Comparison of ENCODE assay signal across 17 mouse cellular contexts in the genomic region with DNA sequence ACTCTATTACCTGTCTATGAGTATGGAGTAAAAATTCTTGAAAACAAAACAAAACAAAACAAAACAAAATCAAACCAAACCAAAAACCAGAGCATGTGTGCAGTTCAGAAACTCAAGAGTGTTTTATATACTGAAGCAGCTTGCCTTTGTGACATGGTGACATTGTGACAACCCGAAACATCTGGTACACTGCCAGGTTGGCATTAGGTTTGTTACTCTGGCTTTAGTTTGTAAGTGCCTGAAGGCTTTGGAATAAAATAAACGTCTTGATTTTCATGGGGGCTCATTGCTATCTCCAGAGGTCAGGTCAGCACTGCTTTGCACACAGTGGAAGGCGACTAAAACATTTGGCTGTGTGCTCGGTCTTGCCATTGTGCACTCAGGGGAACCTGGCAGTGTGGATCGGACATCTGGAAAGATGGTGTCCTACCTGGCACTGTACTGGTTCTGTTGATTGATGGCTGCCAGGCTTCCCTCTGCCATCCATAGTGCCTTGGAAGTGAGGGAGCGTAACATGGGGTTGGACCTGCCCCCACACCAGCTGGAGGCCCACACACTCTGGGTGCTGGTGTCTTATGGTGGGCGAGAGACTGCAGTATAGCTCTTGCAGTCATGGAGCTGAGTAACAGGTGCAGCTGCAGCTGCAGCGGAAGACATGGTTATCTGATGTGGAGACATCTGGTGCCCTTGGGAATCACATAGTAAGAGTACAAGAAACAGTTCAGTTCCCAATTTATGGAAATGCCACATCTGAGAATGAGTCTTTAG.
DNase-seq lines count a peak whose midpoint lies in the region; ATAC-seq and TF ChIP-seq lines count a peak whose summit lies in the region.
"Had no signal": no experiment of that assay in that cellular context is flagged by ENCODE, and none has a peak within 500 bp of the region (broad histone marks: within the 10 kb centered on the region; RNA-seq: fewer than 3 reads in every experiment).

No protein-coding gene starts in this region.

- H3K4me2 ChIP-seq in myocyte (ENCODE audit: low read depth) = no peak overlapping the region
- H3K4me2 ChIP-seq: hindbrain, embryonic 13.5 days; limb, embryonic 12.5 days; midbrain, embryonic 12.5 days had no signal

- H3K79me2 ChIP-seq in myocyte (ENCODE audit: control insufficient read depth, insufficient read depth) = peaks cover 20% of the 10 kb centered on the region

- peak overlapping the region; percentile 15; the same call in 1 of the 2 replicates for H3K27ac ChIP-seq in layer of hippocampus, adult 2 months
- H3K27ac ChIP-seq: forebrain, embryonic 10.5 days; hindbrain, embryonic 13.5 days; limb, embryonic 12.5 days; midbrain, embryonic 12.5 days; stomach, postnatal 0 days had no signal

- no peak for TF ChIP-seq POLR2A in myocyte (IDR thresholded peaks at IDR 0.05; ENCODE audit: insufficient read length, low read depth)

- peak; percentile 32; the same call in 1 of the 2 replicates for ATAC-seq in frontal cortex, adult (ENCODE audit: low TSS enrichment)

- no peak overlapping the region for H3ac ChIP-seq in myocyte (ENCODE audit: control insufficient read depth, insufficient read length)

- no peaks in the 10 kb centered on the region for H3K27me3 ChIP-seq in myocyte (ENCODE audit: control insufficient read depth, insufficient read depth, insufficient read length)
- H3K27me3 ChIP-seq: hindbrain, embryonic 13.5 days; limb, embryonic 12.5 days; midbrain, embryonic 12.5 days had no signal

- DNase-seq in frontal cortex, postnatal 14 days (ENCODE audit: low spot score in 2 of 2) = no peak
- DNase-seq in layer of hippocampus, adult 2 months (ENCODE audit: low spot score in 2 of 2) = peak in 1 of 2 experiments; percentile 42
- DNase-seq in layer of hippocampus, postnatal 25 days (ENCODE audit: extremely low spot score in 1 of 2, low spot score in 1 of 2) = no peak
- peak; percentile 31 for DNase-seq in MN1 (ENCODE audit: low spot score)
- no peak for DNase-seq in gastrocnemius, postnatal 4 days (ENCODE audit: low spot score in 2 of 2)
- DNase-seq in cerebellum, postnatal 4 days (ENCODE audit: low spot score in 2 of 2) = no peak
- DNase-seq: B cell, adult 2 months; cerebellum, adult 9-10 months; kidney, adult 11 months; kidney, postnatal 4 days had no signal

- H3K4me3 ChIP-seq in layer of hippocampus, adult 2 months = no peak overlapping the region
- no peak overlapping the region for H3K4me3 ChIP-seq in myocyte
- H3K4me3 ChIP-seq: forebrain, embryonic 10.5 days; hindbrain, embryonic 13.5 days; limb, embryonic 12.5 days; midbrain, embryonic 12.5 days had no signal

- H3K36me3 ChIP-seq in myocyte (ENCODE audit: control insufficient read depth, insufficient read depth) = peaks cover 3% of the 10 kb centered on the region

- no peak for TF ChIP-seq CTCF in layer of hippocampus, adult 2 months (conservative IDR thresholded peaks at IDR 0.05)

TF ChIP-seq in myocyte, 11 proteins besides CTCF, POLR2A, EP300 and RAD21:
- TF ChIP-seq CEBPB (IDR thresholded peaks at IDR 0.05; ENCODE audit: insufficient read depth, poor library complexity, severe bottlenecking) (no peak), MYOG (IDR thresholded peaks at IDR 0.05; ENCODE audit: control insufficient read depth in 1 of 3, insufficient read depth in 1 of 3, insufficient read length in 2 of 3, low read depth in 2 of 3) (peak in 2 of 3 experiments; percentile 48 to 69), MYOD1 (IDR thresholded peaks at IDR 0.05; ENCODE audit: control insufficient read depth in 1 of 3, insufficient read length in 2 of 3, low read depth in 2 of 3) (peak in 2 of 3 experiments; percentile 87 to 89), USF1 (IDR thresholded peaks at IDR 0.05; ENCODE audit: low read depth) (no peak)
